Mouse (Mus musculus) limb, embryonic 11.5 days (tissue): ENCODE data around the gene Isoc2b. TPM values are rescaled to one million over a fixed set of nuclear protein-coding genes. Genes with fewer than 3 reads are reported as not detected.
A peak's percentile ranks its signal among the peaks of the same experiment; 100 is the strongest.

Source experiments
- ATAC-seq: fragments of 200-750 bp; cut with Nextera tagmentation; 2 replicates; pipeline ENCODE4 v1.8.0; 2017; ENCODE audit warnings: low read depth; ENCODE audit not compliant: insufficient number of reproducible peaks, low FRiP score, low TSS enrichment
- DNase-seq: peaks from one replicate; pipeline ENCODE4 v3.0.0-alpha.2; 2015; ENCODE audit warnings: low spot score
- H3K27ac ChIP-seq: fragments of 300-500 bp; sonication (generic); replicated peaks from 2 replicates; pipeline ENCODE4 v1.5.1; 2014; ENCODE audit warnings: low read depth, mild to moderate bottlenecking, low read length
- H3K27me3 ChIP-seq: fragments of 300-500 bp; sonication (generic); 2 replicates; pipeline ENCODE4 v1.6.1; 2014; ENCODE audit warnings: mild to moderate bottlenecking, low read length, mixed read lengths; ENCODE audit not compliant: control insufficient read depth, insufficient read depth
- H3K36me3 ChIP-seq: fragments of 300-500 bp; sonication (generic); 2 replicates; pipeline ENCODE4 v1.6.1; 2014; ENCODE audit warnings: mild to moderate bottlenecking, low read length, moderate library complexity, mixed read lengths; ENCODE audit not compliant: control insufficient read depth, insufficient read depth
- H3K4me1 ChIP-seq: fragments of 300-500 bp; sonication (generic); 2 replicates; pipeline ENCODE4 v1.6.1; 2014; ENCODE audit warnings: low read length, mixed read lengths; ENCODE audit not compliant: control insufficient read depth, insufficient read depth
- H3K4me2 ChIP-seq: fragments of 300-500 bp; sonication (generic); 2 replicates; pipeline ENCODE4 v1.6.1; 2014; ENCODE audit warnings: low read depth, mild to moderate bottlenecking, moderate library complexity; ENCODE audit not compliant: severe bottlenecking
- H3K4me3 ChIP-seq: fragments of 300-500 bp; sonication (generic); 2 replicates; pipeline ENCODE4 v1.5.1; 2014; ENCODE audit warnings: low read depth, low read length
- H3K9ac ChIP-seq: fragments of 300-500 bp; sonication (generic); 2 replicates; pipeline ENCODE4 v1.6.1; 2014; ENCODE audit warnings: mild to moderate bottlenecking, low read length
- H3K9me3 ChIP-seq: fragments of 300-500 bp; sonication (generic); 2 replicates; pipeline ENCODE4 v1.6.1; 2016; ENCODE audit warnings: low read length; ENCODE audit not compliant: control insufficient read depth
- WGBS: fragments of 180-500 bp; shearing (Covaris S2); extraction: QIAGEN DNeasy Blood & Tissue Kit; methylation state at CpG from one replicate; pipeline ENCODE4 v1.1.7; 2014; 5-methylcytosine and 5-hydroxymethylcytosine counted together
- polyA plus RNA-seq: library from polyadenylated mRNA; unstranded; fragments of >200 nt; fragmentation: Nextera tagmentation; extraction: Ambion mirVana; gene quantifications from 2 replicates; pipeline ENCODE4 v1.2.1, GENCODE M21; 2014

Isoc2b gene
- polyA plus RNA-seq = 2.8 and 3.5 TPM in 2 replicates

- H3K9me3 ChIP-seq = no peaks in the 10 kb centered on the region
- ATAC-seq (no peak), DNase-seq (no peak)
- H3K36me3 ChIP-seq = no peaks in the 10 kb centered on the region
- 53% methylated on average over 6 of the region's 6 CpGs for WGBS
- no peak within 1 kb of the TSS for H3K4me2 ChIP-seq
- H3K27ac ChIP-seq = no peak within 1 kb of the TSS
- H3K9ac ChIP-seq = no peak within 1 kb of the TSS
- peaks cover 4% of the 10 kb centered on the region; the same call in 1 of the 2 replicates for H3K4me1 ChIP-seq
- no peak within 1 kb of the TSS for H3K4me3 ChIP-seq
- no peaks in the 10 kb centered on the region for H3K27me3 ChIP-seq
Observed at GRCm38 (mm10) chr7:4870133-4870532, at the start of gene Isoc2b. Isoc2b (minus strand) TSS chr7:4870258.

- H3K9me3 ChIP-seq = no peaks in the 10 kb centered on the region
- WGBS = 87% methylated on average over 21 of the region's 21 CpGs
- H3K27ac ChIP-seq = no peak overlapping the region
- ATAC-seq = no peak
- H3K4me1 ChIP-seq = peaks cover 29% of the 10 kb centered on the region
- H3K27me3 ChIP-seq = no peaks in the 10 kb centered on the region
- DNase-seq = no peak
- H3K4me2 ChIP-seq = no peak overlapping the region
- no peak overlapping the region for H3K9ac ChIP-seq
- no peak overlapping the region for H3K4me3 ChIP-seq
- H3K36me3 ChIP-seq = peaks cover 16% of the 10 kb centered on the region; the same call in 1 of the 2 replicates
Observed at GRCm38 (mm10) chr7:4919096-4919495, 49.0 kb upstream of the Isoc2b start.

- DNase-seq = no peak
- H3K27ac ChIP-seq = no peak overlapping the region
- H3K9ac ChIP-seq = no peak overlapping the region
- WGBS = 94% methylated on average over 15 of the region's 15 CpGs
- peaks cover 25% of the 10 kb centered on the region for H3K4me1 ChIP-seq
- no peaks in the 10 kb centered on the region for H3K27me3 ChIP-seq
- peaks cover 16% of the 10 kb centered on the region; the same call in 1 of the 2 replicates for H3K36me3 ChIP-seq
- H3K4me2 ChIP-seq = no peak overlapping the region
- H3K9me3 ChIP-seq = no peaks in the 10 kb centered on the region
- no peak overlapping the region for H3K4me3 ChIP-seq
- no peak for ATAC-seq
Observed at GRCm38 (mm10) chr7:4918681-4919080, 48.6 kb upstream of the Isoc2b start.

GRCm38 (mm10) chr7:4917494-4917893 lies 47.4 kb upstream of the Isoc2b start:
- Histone ChIP-seq H3K36me3 (peaks cover 16% of the 10 kb centered on the region; the same call in 1 of the 2 replicates), H3K9me3 (no peaks in the 10 kb centered on the region), H3K9ac (no peak overlapping the region), H3K4me3 (no peak overlapping the region), H3K27me3 (no peaks in the 10 kb centered on the region), H3K4me2 (no peak overlapping the region), H3K4me1 (peaks cover 18% of the 10 kb centered on the region), H3K27ac (no peak overlapping the region)
- WGBS = 91% methylated on average over 2 of the region's 2 CpGs
- DNase-seq = no peak
- ATAC-seq = no peak

- H3K27me3 ChIP-seq = no peaks in the 10 kb centered on the region
- H3K9me3 ChIP-seq = no peaks in the 10 kb centered on the region
- peak overlapping the region; percentile 94 for H3K27ac ChIP-seq
- H3K4me1 ChIP-seq = peaks cover 11% of the 10 kb centered on the region; the same call in 1 of the 2 replicates
- peaks cover 14% of the 10 kb centered on the region; the same call in 1 of the 2 replicates for H3K36me3 ChIP-seq
- peak overlapping the region; percentile 52 for H3K4me2 ChIP-seq
- DNase-seq = peak; percentile 53
- peak overlapping the region; percentile 68 for H3K4me3 ChIP-seq
- peak; percentile 41; the same call in 1 of the 2 replicates for ATAC-seq
- WGBS = 20% methylated on average over 14 of the region's 14 CpGs
- peak overlapping the region; percentile 95 for H3K9ac ChIP-seq
Observed at GRCm38 (mm10) chr7:4915669-4916416, 45.8 kb upstream of the Isoc2b start.

GRCm38 (mm10) chr7:4915007-4915665 lies 45.1 kb upstream of the Isoc2b start, which contains the start of gene Zfp628:
Zfp628 (plus strand) TSS chr7:4915217.
- WGBS = under 1% methylated on average over 56 of the region's 56 CpGs
- Histone ChIP-seq H3K36me3 (peaks cover 9% of the 10 kb centered on the region; the same call in 1 of the 2 replicates), H3K4me1 (peaks cover 6% of the 10 kb centered on the region; the same call in 1 of the 2 replicates), H3K4me3 (peak within 1 kb of the TSS; percentile 68), H3K27me3 (no peaks in the 10 kb centered on the region), H3K4me2 (peak within 1 kb of the TSS; percentile 52), H3K27ac (peak within 1 kb of the TSS; percentile 94), H3K9ac (peak within 1 kb of the TSS; percentile 95), H3K9me3 (no peaks in the 10 kb centered on the region)
- peak; percentile 86 for ATAC-seq
- peak; percentile 97 for DNase-seq

- 55% methylated on average over 5 of the region's 5 CpGs for WGBS
- DNase-seq (no peak), ATAC-seq (no peak)
- no peaks in the 10 kb centered on the region; the same call in 1 of the 2 replicates for H3K36me3 ChIP-seq
- no peak overlapping the region for H3K27ac ChIP-seq
- H3K4me3 ChIP-seq = no peak overlapping the region
- H3K4me2 ChIP-seq = no peak overlapping the region
- H3K9me3 ChIP-seq = no peaks in the 10 kb centered on the region
- H3K27me3 ChIP-seq = no peaks in the 10 kb centered on the region
- H3K9ac ChIP-seq = no peak overlapping the region
- H3K4me1 ChIP-seq = peaks cover 6% of the 10 kb centered on the region; the same call in 1 of the 2 replicates
Observed at GRCm38 (mm10) chr7:4912248-4912647, 42.2 kb upstream of the Isoc2b start.

- Histone ChIP-seq H3K4me2 (no peak overlapping the region), H3K27me3 (no peaks in the 10 kb centered on the region), H3K4me1 (peaks cover 3% of the 10 kb centered on the region; the same call in 1 of the 2 replicates), H3K9ac (no peak overlapping the region), H3K9me3 (no peaks in the 10 kb centered on the region), H3K36me3 (no peaks in the 10 kb centered on the region), H3K27ac (no peak overlapping the region), H3K4me3 (no peak overlapping the region)
- ATAC-seq (no peak), DNase-seq (peak; percentile 83)
- 41% methylated on average over 9 of the region's 9 CpGs for WGBS
Observed at GRCm38 (mm10) chr7:4911561-4911960, 41.5 kb upstream of the Isoc2b start.
